Mouse (Mus musculus) left cerebral cortex, postnatal 14 days (tissue): Measurements from ENCODE around the gene Gm20388. TPM values are rescaled to one million over a fixed set of nuclear protein-coding genes. Genes with fewer than 3 reads are reported as not detected.

ENCODE experiments used
- DNase-seq, 2 experiments: peaks; one replicate each; pipeline ENCODE4 v3.0.0; 2021 to 2022; ENCODE audit warnings: low spot score in 2 of 2, mixed read lengths in 1 of 2
- intact Hi-C: fragments of 180-260 bp; cut with DNase I; formaldehyde crosslinking; loops from one replicate; pipeline ENCODE4 v1.15.1; 2025
- total RNA-seq, 2 experiments: library from RNA; stranded (reverse); gene quantifications; 2 replicates each; pipeline ENCODE4 v1.2.3; 2021

Gm20388 gene
- total RNA-seq, 2 experiments from 2014 or later, result 2.8 to 7.3 TPM

GRCm38 (mm10) chr8:120497503-120497946 is 586.9 kb downstream of the Gm20388 start:
- DNase-seq, result no peak
- intact Hi-C loops, result no loop called here

DNA sequence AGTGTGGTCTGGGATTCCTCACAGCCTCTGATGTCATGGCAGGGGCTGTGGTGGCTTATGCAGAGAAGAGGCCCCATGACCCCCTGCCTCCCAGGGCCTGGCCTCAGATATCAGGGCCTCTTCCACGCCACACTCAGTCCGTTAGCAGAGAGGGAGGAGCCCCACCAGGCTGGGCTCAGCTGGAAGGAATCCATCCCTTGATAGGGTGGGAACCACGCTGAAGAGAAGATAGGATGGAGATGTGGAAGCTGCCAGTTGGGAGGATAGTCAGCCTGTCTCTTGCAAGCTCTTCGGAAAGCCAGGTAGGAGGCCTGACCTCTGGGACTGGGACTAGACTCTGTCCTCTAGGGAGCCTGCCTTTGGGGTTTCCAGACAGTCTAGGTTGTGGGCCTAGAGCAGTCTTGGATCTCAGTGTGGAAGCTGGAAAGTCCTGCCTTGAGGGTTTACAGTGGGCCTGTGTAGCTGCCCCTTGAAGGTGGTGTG is 587.7 kb downstream of the Gm20388 start:
- no peak for DNase-seq
- intact Hi-C loops, result no loop called here

DNA sequence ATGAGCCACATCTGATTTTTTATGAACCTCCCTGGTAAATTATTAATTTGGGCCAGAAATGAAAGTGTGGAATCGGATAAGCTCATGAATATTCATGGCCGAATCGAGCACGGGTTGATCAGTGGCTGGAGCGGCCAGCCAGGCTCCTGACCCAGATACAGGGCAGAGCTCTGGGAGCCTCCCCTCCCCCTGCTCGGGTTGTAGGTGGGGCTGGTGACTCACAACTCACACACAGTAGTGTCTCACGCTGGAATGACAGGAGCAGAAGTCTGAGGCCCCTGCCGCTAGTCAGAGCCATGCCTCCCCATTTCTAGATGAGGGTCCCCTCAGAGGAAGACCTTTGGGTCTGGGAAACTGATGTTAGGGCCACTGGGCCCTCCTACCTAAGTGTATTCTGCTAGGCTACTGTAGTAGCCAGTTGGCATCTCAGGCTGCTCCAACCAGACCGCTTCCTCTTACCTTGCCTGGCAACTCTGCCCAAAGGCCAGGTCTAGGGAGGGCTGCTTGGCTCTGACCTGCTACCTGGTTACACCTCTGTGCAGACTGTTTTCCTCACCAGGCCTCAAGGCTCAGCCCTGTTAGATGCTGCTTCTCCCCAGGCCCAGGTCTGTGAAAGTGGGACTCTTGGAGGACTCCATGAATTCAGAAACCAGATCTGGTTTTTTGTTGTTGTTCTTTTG is 588.4 kb downstream of the Gm20388 start:
- DNase-seq, result no peak
- intact Hi-C loops, result no loop called here

DNA sequence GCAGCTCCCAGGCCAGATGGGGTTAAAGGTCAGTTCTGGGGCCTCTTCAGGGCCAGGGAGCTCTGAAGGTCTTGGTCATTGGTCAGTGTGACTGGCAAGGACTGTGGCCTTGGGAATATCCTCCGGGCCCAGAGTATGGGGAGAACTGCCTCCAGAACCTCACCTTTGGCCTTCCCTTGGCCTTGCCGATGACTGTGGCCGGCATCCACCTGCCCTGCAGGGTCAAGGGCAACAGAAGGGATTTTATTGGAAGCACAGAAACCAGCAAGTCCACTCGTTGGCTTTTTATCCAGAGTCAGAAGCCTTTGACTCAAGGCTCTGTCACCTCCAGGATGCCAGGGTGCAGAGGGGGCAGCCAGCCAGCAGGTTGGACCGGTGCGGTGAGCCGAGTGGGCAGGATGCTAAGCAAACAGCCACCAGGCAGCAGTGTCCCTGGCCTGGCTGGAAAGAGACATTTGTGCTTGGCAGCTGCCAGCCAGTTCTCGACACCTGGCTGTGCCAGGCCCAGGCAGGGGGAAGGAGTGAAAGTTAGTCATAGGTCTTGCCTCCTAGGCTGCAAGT is 590.1 kb downstream of the Gm20388 start:
- intact Hi-C loops, result no loop called here
- no peak for DNase-seq

- intact Hi-C loops, result no loop called here
- no peak for DNase-seq
Measured at GRCm38 (mm10) chr8:120501426-120501825, 590.8 kb downstream of the Gm20388 start.

DNA sequence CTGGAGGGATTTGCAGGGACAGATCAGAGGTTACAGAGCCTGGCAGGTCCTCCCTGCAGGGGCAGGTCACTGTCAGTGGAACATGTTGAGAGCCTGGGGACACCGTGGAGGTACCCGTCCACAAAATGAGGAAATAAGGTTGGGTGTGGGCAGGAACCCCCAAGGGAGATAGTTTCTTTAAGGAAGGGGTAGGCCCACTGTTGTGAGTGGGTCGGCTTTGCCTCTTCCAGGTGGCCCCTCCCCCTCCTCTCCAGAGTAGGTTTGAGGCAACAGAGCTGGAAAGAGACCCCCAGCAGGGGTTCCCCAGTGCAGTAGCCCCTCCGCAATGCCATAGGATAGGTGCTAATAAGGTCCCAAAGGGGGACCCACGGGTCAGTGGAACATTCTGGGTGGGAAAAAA is 591.8 kb downstream of the Gm20388 start:
- intact Hi-C loops, result no loop called here
- no peak for DNase-seq

DNA sequence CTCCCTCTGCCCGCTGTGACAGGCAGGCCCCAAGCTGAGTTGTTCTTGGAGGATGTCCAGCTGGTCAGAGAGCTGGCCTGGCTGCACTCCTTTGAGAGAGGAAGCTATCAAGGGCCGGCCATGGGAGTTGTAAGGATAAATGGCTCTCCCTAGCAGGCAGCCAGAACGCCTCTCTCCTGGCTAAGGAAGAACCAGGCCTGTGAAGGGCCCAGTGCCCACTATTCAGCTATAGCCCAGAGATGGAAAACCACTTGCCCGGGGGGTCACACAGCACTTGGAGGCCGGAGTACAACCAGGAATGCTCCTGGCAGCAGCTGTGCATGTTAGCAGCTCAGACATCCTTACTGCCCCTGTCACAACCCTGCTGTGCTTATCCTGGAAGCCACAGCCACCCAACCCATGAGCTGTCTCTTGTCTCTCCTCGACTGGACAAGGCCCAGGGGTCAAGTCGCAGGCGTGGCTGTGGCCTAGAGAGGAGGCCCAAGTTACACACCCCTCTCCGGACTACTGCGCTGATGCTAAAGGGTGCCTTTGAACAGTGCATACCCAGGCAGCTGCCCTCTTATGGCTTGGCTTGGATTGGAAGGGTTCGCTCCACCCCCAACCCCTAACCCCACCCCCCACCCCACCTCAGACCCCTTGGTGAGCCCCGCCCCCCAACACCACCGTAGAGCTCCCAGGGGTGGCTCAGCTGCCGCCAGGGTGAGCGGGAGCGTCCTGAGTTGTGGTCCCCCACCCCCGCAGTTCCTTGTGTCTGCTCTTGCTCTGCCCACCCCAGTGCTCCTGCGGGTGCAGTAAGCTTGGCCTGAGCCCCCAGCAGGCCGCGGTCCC is 593.8 kb downstream of the Gm20388 start:
- intact Hi-C loops, result no loop called here
- DNase-seq, result peak in 1 of 2 experiments; percentile 57

DNA sequence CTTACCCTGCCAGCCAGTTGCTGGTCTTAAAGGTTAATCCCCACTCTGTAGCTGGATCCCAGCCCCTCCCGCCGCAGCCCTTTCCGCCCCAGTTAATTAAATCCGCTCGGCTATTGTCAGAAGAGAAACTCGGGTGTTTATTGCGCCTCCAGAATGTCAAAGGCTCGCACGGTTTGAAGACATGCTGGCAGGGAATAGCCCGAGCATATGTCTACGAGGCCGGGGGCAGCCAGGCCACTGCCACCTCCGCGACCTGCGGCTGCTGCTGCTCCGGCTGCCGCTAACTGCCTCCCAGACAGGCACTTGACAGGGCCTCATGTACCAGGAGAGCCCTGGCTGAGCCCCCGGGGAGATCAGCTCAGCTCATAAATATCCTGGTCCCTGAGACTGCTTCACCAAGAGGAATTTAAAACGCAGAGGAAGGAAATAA is 594.5 kb downstream of the Gm20388 start:
- intact Hi-C loops, result no loop called here
- DNase-seq, result no peak

GRCm38 (mm10) chr8:120505619-120506310 is 595.1 kb downstream of the Gm20388 start:
- intact Hi-C loops, result no loop called here
- no peak for DNase-seq

DNA sequence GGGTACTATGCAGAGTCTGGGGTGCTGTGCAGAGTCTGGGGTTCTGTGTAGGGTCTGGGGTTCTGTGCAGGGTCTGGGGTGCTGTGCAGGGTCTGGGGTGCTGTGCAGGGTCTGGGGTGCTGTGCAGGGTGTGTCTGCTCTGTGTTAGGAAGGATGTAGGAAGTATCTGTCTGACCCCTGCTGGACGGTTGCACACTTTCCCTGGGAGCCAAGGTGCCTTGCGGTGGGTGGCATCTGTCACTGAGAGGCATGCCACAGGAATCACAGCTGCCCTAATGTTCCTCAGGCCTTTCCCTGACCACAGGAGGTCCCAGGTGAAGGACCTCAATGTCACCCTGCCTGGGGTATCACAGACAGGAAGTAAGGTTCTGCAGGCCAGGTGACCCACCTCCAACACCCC is 595.9 kb downstream of the Gm20388 start:
- intact Hi-C loops, result no loop called here
- no peak for DNase-seq

DNA sequence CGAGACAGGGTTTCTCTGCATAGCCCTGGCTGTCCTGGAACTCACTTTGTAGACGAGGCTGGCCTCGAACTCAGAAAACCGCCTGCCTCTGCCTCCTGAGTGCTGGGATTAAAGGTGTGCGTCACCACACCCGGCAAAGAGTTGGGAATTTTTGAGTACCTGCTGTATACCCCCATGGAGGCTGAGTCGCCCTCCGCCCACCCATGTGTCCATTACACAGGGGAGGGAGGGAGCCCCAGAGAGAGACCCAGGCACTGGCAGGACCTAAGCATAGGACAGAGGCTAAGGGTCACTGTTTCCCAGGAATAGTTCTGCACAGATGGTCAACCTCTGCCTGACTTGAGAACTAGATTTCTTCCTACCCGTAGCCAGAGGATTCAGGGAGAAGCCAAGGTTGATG is 596.6 kb downstream of the Gm20388 start:
- intact Hi-C loops, result no loop called here
- no peak for DNase-seq

DNA sequence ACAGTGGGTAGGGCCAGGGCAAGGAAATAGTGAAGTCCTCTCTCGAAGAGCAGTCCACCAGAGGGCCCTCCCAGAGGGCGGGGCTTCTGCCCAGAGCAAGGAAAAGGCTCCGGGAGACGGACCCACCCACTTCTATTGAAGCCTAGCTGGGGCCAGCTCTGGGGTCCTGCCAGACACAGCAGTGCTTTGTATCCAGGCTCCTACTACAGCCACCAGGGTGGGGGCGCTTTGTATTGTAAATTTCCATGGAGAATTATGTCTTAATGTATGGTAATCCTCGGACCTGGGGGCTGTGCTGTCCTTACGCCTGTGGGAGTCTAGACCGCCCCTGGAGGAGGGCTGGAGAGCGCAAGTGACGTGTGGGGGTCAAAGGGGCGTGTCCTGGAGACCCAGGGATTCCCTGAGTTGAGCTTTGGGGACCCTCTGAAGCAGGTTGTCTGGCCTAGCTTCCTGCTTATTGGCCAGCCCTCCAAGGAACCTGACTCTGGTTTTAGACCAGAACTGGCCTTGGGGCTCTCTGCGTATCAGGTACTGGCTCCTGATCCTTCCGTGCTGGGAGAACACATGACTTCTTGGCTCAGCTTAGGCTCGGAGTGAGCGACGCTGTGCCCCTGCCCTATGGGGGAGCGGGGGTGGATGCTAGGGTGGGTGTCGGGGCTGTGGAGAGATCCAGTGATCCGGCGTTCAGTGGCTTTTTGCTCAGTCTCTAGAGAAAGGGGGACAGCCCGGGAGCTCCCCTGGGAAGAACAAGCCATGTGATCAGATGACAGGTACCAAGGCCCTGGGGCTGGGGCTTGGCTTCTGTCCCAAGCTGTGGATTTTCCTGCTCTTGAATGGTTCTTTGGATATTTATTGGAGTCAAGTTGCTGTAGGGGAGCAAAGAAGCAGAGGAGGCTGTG is 598.7 kb downstream of the Gm20388 start:
- DNase-seq, result no peak
- intact Hi-C loops, result no loop called here

DNA sequence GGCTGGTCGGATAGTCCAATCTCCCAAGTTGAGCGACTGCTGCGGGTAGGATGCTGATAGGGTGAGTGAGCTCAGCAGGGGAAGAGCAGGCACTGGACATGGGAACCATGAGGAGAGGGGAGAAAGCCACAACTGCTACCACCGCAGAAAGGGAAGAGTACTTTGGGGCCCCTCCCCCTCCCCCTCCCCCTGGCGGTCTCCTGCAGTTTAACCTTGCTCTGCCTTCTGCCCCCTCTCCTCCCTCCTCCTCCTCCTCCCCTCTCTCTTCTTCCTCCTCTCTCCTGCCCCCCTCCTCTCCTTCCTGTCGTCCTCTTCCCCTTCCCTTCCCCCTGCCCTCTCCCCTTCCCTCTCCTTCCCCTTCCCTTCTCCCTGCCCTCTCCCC is 599.4 kb downstream of the Gm20388 start:
- no peak for DNase-seq
- intact Hi-C loops, result no loop called here

DNA sequence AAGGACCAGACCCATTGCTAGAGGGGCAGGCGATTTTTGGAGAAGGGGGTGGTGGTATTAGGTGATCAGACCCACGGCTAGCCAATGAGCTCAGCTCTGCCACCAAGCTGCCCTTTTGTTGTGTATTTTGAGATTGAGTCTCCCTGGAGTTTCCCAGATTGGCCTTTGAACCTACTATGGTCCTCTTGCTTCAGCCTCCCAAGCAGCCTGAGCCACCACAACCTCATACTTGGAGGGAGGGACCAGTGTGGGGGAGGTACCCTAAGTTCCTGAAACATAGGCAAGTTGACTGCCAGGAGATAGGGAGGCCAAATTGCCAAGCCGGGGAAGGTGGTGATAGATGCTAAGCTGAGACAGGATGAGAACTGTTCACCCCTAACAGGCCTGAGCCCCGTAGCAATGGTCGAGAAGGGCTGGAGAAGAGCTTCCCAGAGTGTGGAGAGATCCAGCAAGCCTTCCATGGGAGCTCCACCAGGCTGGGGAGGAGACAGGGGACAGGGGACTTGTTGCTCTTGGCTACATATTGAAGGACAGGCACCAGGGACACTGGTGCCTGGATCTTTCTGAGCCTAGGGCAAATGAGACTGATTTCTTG is 600.3 kb downstream of the Gm20388 start:
- intact Hi-C loops, result no loop called here
- no peak for DNase-seq

DNA sequence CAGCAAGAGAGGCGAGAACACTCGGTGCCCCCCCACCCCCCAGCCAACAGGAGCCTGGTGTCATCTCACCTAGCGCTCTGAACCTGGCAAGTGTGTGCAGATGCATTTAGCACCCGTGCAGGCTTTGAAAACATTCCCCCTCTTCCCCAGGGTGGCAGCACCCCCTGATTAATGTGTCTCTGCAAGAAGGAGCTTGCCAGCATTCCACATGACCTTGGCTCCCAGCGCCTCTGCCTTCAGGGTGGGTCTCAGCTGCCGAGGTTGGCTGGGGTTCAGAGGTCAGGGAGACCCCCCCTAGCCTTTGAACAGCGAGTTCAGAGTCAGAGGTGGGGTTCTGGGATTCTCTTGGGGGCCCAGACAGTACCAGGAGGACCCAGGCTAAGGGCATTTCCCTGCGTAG is 601.1 kb downstream of the Gm20388 start:
- no peak for DNase-seq
- intact Hi-C loops, result no loop called here

GRCm38 (mm10) chr8:120512326-120512725 is 601.7 kb downstream of the Gm20388 start:
- intact Hi-C loops, result no loop called here
- DNase-seq, result no peak

DNA sequence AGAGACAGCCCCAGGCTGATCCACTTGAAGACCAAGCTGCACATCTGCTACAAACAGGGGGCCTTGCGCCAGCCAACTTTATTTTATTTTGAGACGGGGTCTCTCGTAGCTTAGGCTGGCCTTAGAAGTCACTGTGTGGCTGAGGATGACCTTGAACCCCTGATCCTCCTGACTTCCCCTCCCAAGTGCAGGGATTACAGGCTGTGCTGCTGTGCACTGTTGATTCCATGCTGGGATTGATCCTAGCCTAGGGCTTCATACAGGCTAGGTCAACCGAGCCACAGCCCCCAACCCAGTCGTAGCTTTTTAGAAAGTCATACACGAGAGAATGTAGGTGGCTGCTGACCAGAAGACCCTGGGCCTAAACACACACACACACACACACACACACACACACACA is 602.5 kb downstream of the Gm20388 start:
- intact Hi-C loops, result no loop called here
- no peak for DNase-seq

- intact Hi-C loops, result no loop called here
Measured at GRCm38 (mm10) chr8:120513638-120514461, 603.2 kb downstream of the Gm20388 start.

More at GRCm38 (mm10) chr8:120513638-120514461, 603.2 kb downstream of the Gm20388 start:
- no peak for DNase-seq
